Mouse (Mus musculus) midbrain, embryonic 12.5 days (tissue): ENCODE results near the gene Qrsl1. TPM values are rescaled to one million over a fixed set of nuclear protein-coding genes. Genes with fewer than 3 reads are reported as not detected.

ENCODE experiments used
- ATAC-seq: fragments of 200-750 bp; cut with Nextera tagmentation; 2 replicates; pipeline ENCODE4 v1.8.0; 2017; ENCODE audit warnings: low read depth, moderate TSS enrichment, moderate library complexity; ENCODE audit not compliant: low FRiP score
- H3K27ac ChIP-seq: fragments of 300-500 bp; sonication (generic); replicated peaks from 2 replicates; pipeline ENCODE4 v1.5.1; 2016; ENCODE audit warnings: mild to moderate bottlenecking
- H3K27me3 ChIP-seq: fragments of 300-500 bp; sonication (generic); 2 replicates; pipeline ENCODE4 v1.6.1; 2016; ENCODE audit warnings: mild to moderate bottlenecking
- H3K36me3 ChIP-seq: fragments of 300-500 bp; sonication (generic); 2 replicates; pipeline ENCODE4 v1.6.1; 2016
- H3K4me1 ChIP-seq: fragments of 300-500 bp; sonication (generic); 2 replicates; pipeline ENCODE4 v1.6.1; 2016
- H3K4me2 ChIP-seq: fragments of 300-500 bp; sonication (generic); replicated peaks from 2 replicates; pipeline ENCODE4 v1.6.1; 2016; ENCODE audit warnings: mild to moderate bottlenecking, moderate library complexity
- H3K4me3 ChIP-seq: fragments of 300-500 bp; sonication (generic); 2 replicates; pipeline ENCODE4 v1.5.1; 2016; ENCODE audit warnings: mild to moderate bottlenecking
- H3K9ac ChIP-seq: fragments of 300-500 bp; sonication (generic); replicated peaks from 2 replicates; pipeline ENCODE4 v1.6.1; 2016; ENCODE audit warnings: mild to moderate bottlenecking, moderate library complexity
- H3K9me3 ChIP-seq: fragments of 300-500 bp; sonication (generic); 2 replicates; pipeline ENCODE4 v1.6.1; 2016; ENCODE audit warnings: mild to moderate bottlenecking
- WGBS: fragments of 180-500 bp; shearing (Covaris S2); methylation state at CpG from one replicate; pipeline ENCODE4 v1.1.7; 2016; 5-methylcytosine and 5-hydroxymethylcytosine counted together
- polyA plus RNA-seq: library from polyadenylated mRNA; unstranded; fragments of >200 nt; fragmentation: Nextera tagmentation; extraction: Ambion mirVana; gene quantifications from 2 replicates; pipeline ENCODE4 v1.2.1, GENCODE M21; 2016

Qrsl1 gene
- polyA plus RNA-seq, 1 experiment from 2014 or later = 25.8 TPM

- H3K4me1 ChIP-seq = no peaks in the 10 kb centered on the region
Measured at GRCm38 (mm10) chr10:43824713-43825112, 76.8 kb downstream of the Qrsl1 start.

More at GRCm38 (mm10) chr10:43824713-43825112, 76.8 kb downstream of the Qrsl1 start:
- no peak overlapping the region for H3K4me3 ChIP-seq
- no peaks in the 10 kb centered on the region for H3K36me3 ChIP-seq
- no peak overlapping the region for H3K4me2 ChIP-seq
- no peak overlapping the region for H3K27ac ChIP-seq
- H3K27me3 ChIP-seq = no peaks in the 10 kb centered on the region
- no peak overlapping the region for H3K9ac ChIP-seq
- 0 out of 2 replicates have a peak, but pooled peaks cover 2% of the 10 kb centered on the region for H3K9me3 ChIP-seq
- no peak for ATAC-seq
- WGBS = 95% methylated on average over 3 of the region's 3 CpGs

Other genes starting within 250 kb of the Qrsl1 start
- 16.9 and 18.7 TPM in 2 replicates for gene Rtn4ip1, start 62 bp upstream of the Qrsl1 start, polyA plus RNA-seq
- 0.60 and 0.77 TPM in 2 replicates for gene Crybg1, start 247.1 kb upstream of the Qrsl1 start, polyA plus RNA-seq